Mouse (Mus musculus) heart, adult 2 months (tissue): ENCODE data around the gene Pcbp4.

Experiments used
- CTCF ChIP-seq: fragments of 200-600 bp; IDR thresholded peaks from 2 replicates; pipeline ENCODE4 v1.8.1; 2022; ENCODE audit warnings: antibody characterized with exemption, mild to moderate bottlenecking, moderate library complexity
- POLR2A ChIP-seq: fragments of 200-500 bp; IDR thresholded peaks from 2 replicates; pipeline ENCODE4 v1.6.1; 2011; ENCODE audit warnings: mild to moderate bottlenecking, low read depth, low read length, control low read depth; ENCODE audit not compliant: insufficient read depth

DNA sequence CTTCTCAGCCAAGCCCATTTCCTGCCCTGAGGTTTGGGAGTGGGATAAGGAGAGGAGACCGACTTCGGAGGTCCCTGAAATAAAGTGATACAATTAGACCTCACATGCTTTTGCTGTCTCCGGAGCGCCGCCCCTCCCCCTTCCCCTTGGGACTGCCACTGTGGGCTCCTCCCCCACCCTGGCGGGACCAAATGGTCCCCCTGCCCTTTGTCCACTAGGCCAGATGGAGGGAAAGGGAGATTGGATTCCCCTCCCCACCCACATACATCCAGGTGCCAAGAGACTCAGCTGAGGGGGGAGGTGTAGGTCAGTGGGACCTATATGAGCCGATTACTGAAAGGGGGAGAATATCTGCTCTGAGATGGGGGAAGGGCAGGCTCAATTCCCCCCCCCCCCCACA is 270 bp upstream of the Pcbp4 start:
- TF ChIP-seq POLR2A (no peak), CTCF (no peak)
